Mouse (Mus musculus) liver, adult 2 months (tissue): ENCODE measurements at regions not wholly inside any gene's neighbourhood (a gene's known extent, or its start where the extent isn't known, plus 50 kb on each side); places are given as distances from the start of the nearest gene placed in this dataset.

ENCODE experiments used
- CTCF ChIP-seq: fragments of 200-500 bp; IDR thresholded peaks from 2 replicates; pipeline ENCODE4 v1.5.1; 2011; ENCODE audit warnings: low read depth, low read length, control low read depth
- POLR2A ChIP-seq: fragments of 200-500 bp; IDR thresholded peaks from 2 replicates; pipeline ENCODE4 v1.6.1; 2011; ENCODE audit warnings: low read length, control low read depth; ENCODE audit not compliant: insufficient read depth; ENCODE audit errors: extremely low read depth

DNA sequence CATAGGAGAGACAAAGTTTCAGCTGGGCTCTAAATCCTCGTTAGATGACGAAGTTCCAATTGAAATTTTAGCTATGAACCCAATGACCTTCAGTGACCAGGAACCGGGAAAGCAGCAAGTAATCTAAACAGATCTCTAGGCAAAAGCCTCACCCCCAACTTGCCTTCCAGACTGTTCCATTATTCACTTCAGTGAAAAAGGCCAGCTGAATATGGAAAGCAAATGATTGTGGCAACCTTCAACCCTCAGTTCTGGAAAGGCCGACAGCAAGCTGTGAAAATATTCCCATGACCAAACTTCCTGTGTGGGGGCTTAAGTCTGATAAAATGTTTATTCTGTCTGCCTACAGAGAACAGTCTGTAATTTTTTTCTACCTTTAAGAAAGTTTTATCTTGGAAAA, 252.5 kb upstream of the Nrip1 start:
- TF ChIP-seq CTCF (no peak), POLR2A (no peak)
